Mouse (Mus musculus) thymus, postnatal 36 days (tissue): Measurements from ENCODE around the gene Sod3.
A peak's percentile ranks its signal among the peaks of the same experiment; 100 is the strongest.

Source experiments
- DNase-seq, 2 experiments: peaks; one replicate each; pipeline ENCODE4 v3.0.0; 2022; ENCODE audit warnings: mixed read lengths in 2 of 2

Sod3 gene

GRCm38 (mm10) chr5:52363468-52364150, at the start of gene Sod3:
Gene Sod3, plus strand, starts transcription at chr5:52363791.
- DNase-seq = no peak

GRCm38 (mm10) chr5:52316926-52317325, 46.7 kb upstream of the Sod3 start:
- no peak for DNase-seq

- DNase-seq = no peak
Measured at GRCm38 (mm10) chr5:52319499-52319898, 44.1 kb upstream of the Sod3 start.

GRCm38 (mm10) chr5:52332120-52332519, 31.5 kb upstream of the Sod3 start:
- DNase-seq = peak in 1 of 2 experiments; percentile 4

GRCm38 (mm10) chr5:52335590-52335989, 28.0 kb upstream of the Sod3 start:
- DNase-seq = no peak

GRCm38 (mm10) chr5:52339134-52339533, 24.5 kb upstream of the Sod3 start:
- no peak for DNase-seq

- DNase-seq = no peak
Measured at GRCm38 (mm10) chr5:52346890-52347289, 16.7 kb upstream of the Sod3 start.

GRCm38 (mm10) chr5:52350451-52350850, 13.1 kb upstream of the Sod3 start:
- DNase-seq = no peak

- DNase-seq = no peak
Measured at GRCm38 (mm10) chr5:52351561-52351960, 12.0 kb upstream of the Sod3 start.

- DNase-seq = no peak
Measured at GRCm38 (mm10) chr5:52352730-52353129, 10.9 kb upstream of the Sod3 start.

GRCm38 (mm10) chr5:52354441-52354840, 9.2 kb upstream of the Sod3 start:
- DNase-seq = no peak

GRCm38 (mm10) chr5:52355612-52356011, 8.0 kb upstream of the Sod3 start:
- DNase-seq = no peak

GRCm38 (mm10) chr5:52357175-52357754, 6.3 kb upstream of the Sod3 start:
- DNase-seq = no peak

- DNase-seq = no peak
Measured at GRCm38 (mm10) chr5:52358120-52358519, 5.5 kb upstream of the Sod3 start.

- no peak for DNase-seq
Measured at GRCm38 (mm10) chr5:52360286-52361049, 3.1 kb upstream of the Sod3 start.

- no peak for DNase-seq
Measured at GRCm38 (mm10) chr5:52362776-52363467, 669 bp upstream of the Sod3 start.

- no peak for DNase-seq
Measured at GRCm38 (mm10) chr5:52364521-52364920, 930 bp downstream of the Sod3 start.

GRCm38 (mm10) chr5:52365930-52366329, 2.3 kb downstream of the Sod3 start:
- DNase-seq = no peak

- no peak for DNase-seq
Measured at GRCm38 (mm10) chr5:52366661-52367060, 3.1 kb downstream of the Sod3 start.

- DNase-seq = no peak
Measured at GRCm38 (mm10) chr5:52367866-52368840, 4.6 kb downstream of the Sod3 start.

- no peak for DNase-seq
Measured at GRCm38 (mm10) chr5:52370901-52371300, 7.3 kb downstream of the Sod3 start.

- no peak for DNase-seq
Measured at GRCm38 (mm10) chr5:52375847-52376246, 12.3 kb downstream of the Sod3 start.
